Comparison of ENCODE assay signal across 31 mouse cellular contexts in genomic region chr14:121922016-121922415, GRCm38 (mm10). TPM values are rescaled to one million over a fixed set of nuclear protein-coding genes. Genes with fewer than 3 reads are reported as not detected.
"Had no signal": no experiment of that assay in that cellular context is flagged by ENCODE, and none has a peak within 500 bp of the region (broad histone marks: within the 10 kb centered on the region; RNA-seq: fewer than 3 reads in every experiment).

No protein-coding gene starts in this region.

- H3K27me3 ChIP-seq: heart, embryonic 13.5 days; heart, embryonic 15.5 days; hindbrain, embryonic 12.5 days; intestine, embryonic 15.5 days; limb, embryonic 13.5 days; limb, embryonic 15.5 days; liver, embryonic 13.5 days; liver, embryonic 15.5 days had no signal

- H3K36me3 ChIP-seq: intestine, embryonic 15.5 days had no signal

- H3K4me3 ChIP-seq: heart, embryonic 13.5 days; heart, embryonic 15.5 days; hindbrain, embryonic 10.5 days; hindbrain, embryonic 12.5 days; intestine, embryonic 15.5 days; layer of hippocampus, adult 2 months; left cerebral cortex, adult 2 months; limb, embryonic 13.5 days; limb, embryonic 15.5 days; liver, embryonic 13.5 days; liver, embryonic 15.5 days had no signal

- H3K27ac ChIP-seq: heart, embryonic 13.5 days; hindbrain, embryonic 10.5 days; hindbrain, embryonic 12.5 days; hindbrain, embryonic 14.5 days; intestine, embryonic 15.5 days; layer of hippocampus, adult 2 months; left cerebral cortex, adult 2 months; limb, embryonic 13.5 days; limb, embryonic 15.5 days; liver, embryonic 13.5 days; liver, embryonic 15.5 days had no signal

- H3K9ac ChIP-seq: heart, embryonic 13.5 days; heart, embryonic 15.5 days; hindbrain, embryonic 12.5 days; hindbrain, embryonic 14.5 days; intestine, embryonic 15.5 days; limb, embryonic 13.5 days; limb, embryonic 15.5 days; liver, embryonic 13.5 days; liver, embryonic 15.5 days had no signal

- H3K9me3 ChIP-seq: heart, embryonic 13.5 days; heart, embryonic 15.5 days; hindbrain, embryonic 10.5 days; hindbrain, embryonic 12.5 days; intestine, embryonic 15.5 days; limb, embryonic 13.5 days; limb, embryonic 15.5 days; liver, embryonic 13.5 days; liver, embryonic 15.5 days had no signal

- H3K4me2 ChIP-seq: heart, embryonic 11.5 days; heart, embryonic 13.5 days; heart, embryonic 15.5 days; hindbrain, embryonic 12.5 days; hindbrain, embryonic 14.5 days; intestine, embryonic 15.5 days; limb, embryonic 13.5 days; limb, embryonic 15.5 days; liver, embryonic 13.5 days; liver, embryonic 15.5 days had no signal

- H3K4me1 ChIP-seq: hindbrain, embryonic 10.5 days; hindbrain, embryonic 12.5 days had no signal

- DNase-seq: gastrocnemius, postnatal 14 days; gastrocnemius, postnatal 36 days; heart, postnatal 14 days; heart, postnatal 36 days; kidney, adult 18-20 months; kidney, adult 8-10 months; kidney, postnatal 10 days; kidney, postnatal 4 days; liver, embryonic 13.5 days had no signal

- ATAC-seq: hindbrain, embryonic 16.5 days; inflammation-experienced regulatory T-cells, adult 6 months; intestine, embryonic 15.5 days; intestine, postnatal 0 days had no signal

RNA-seq across cellular contexts. Expression of gene Gpr18, which starts 6.4 kb away (rescaled TPM):
- total RNA-seq: gastrocnemius, adult 18-20 months; gastrocnemius, adult 8-10 months; gastrocnemius, postnatal 14 days; gastrocnemius, postnatal 36 days; layer of hippocampus, adult 2 months; layer of hippocampus, postnatal 10 days; layer of hippocampus, postnatal 25 days; left cerebral cortex, adult 2 months; left cerebral cortex, postnatal 14 days; left cerebral cortex, postnatal 36 days had no signal
- polyA plus RNA-seq: heart, embryonic 13.5 days; hindbrain, embryonic 12.5 days; hindbrain, embryonic 14.5 days; kidney, embryonic 16.5 days; liver, embryonic 13.5 days had no signal
